Mouse (Mus musculus): ENCODE data around the gene Olfr560. TPM values are rescaled to one million over a fixed set of nuclear protein-coding genes. Genes with fewer than 3 reads are reported as not detected.

Olfr560 gene
- polyA plus RNA-seq (2012; rRNA removed), result not detected in 2 replicates

DNA sequence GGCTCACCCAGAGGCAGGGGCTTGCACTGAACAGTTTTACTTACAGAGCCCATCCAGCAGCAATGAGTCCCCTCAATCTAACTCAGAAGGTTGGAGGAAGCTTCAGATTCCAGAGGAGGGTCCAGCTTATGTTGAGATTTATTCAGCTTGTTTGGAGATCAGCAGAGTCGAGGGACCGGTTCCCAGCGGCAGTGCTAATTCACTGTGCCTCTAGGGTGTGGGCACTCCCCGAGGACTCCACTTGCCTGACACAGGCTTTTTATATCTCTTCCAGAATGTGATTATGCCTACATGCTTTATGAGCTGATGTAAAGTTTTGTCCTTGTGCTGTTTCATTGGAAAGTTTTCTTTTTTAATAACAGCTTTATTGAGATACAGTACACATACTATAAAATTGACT is at the start of gene Olfr560, which contains the start of gene Olfr78:
Olfr560 (minus strand) TSS at position 101 of the 400 bp plus-strand sequence.
Olfr78 (minus strand) TSS at position 206 of the 400 bp plus-strand sequence.
- H3K4me3 ChIP-seq (ENCODE audit: extremely low read depth, insufficient read depth, insufficient read length), result no peak within 1 kb of the TSS
- WGBS, result 87% methylated on average over 4 of the region's 4 CpGs
- DNase-seq (ENCODE audit: low read depth in 1 of 2, low spot score in 2 of 2), result no peak
- H3K27ac ChIP-seq (ENCODE audit: insufficient read depth, low read length), result no peak within 1 kb of the TSS
- no peaks in the 10 kb centered on the region for H3K27me3 ChIP-seq (ENCODE audit: control insufficient read depth, insufficient read depth, low read length)
- TF ChIP-seq POLR2A (IDR thresholded peaks at IDR 0.05; ENCODE audit: low read depth, low read length), result no peak
- TF ChIP-seq CTCF (IDR thresholded peaks at IDR 0.05; ENCODE audit: extremely low read depth, insufficient read depth, insufficient read length, insufficient replicate concordance), result no peak
- H3K36me3 ChIP-seq (ENCODE audit: control insufficient read depth, insufficient read depth, low read length), result no peaks in the 10 kb centered on the region
- no peaks in the 10 kb centered on the region for H3K4me1 ChIP-seq (ENCODE audit: control insufficient read depth, insufficient read depth, insufficient read length)

GRCm38 (mm10) chr7:102803180-102803579 is 44.0 kb upstream of the Olfr560 start, which contains the start of gene Olfr564:
Gene Olfr564, plus strand, starts transcription at chr7:102803480.
- no peaks in the 10 kb centered on the region for H3K27me3 ChIP-seq (ENCODE audit: control insufficient read depth, insufficient read depth, low read length)
- TF ChIP-seq POLR2A (IDR thresholded peaks at IDR 0.05; ENCODE audit: low read depth, low read length) (no peak), CTCF (IDR thresholded peaks at IDR 0.05; ENCODE audit: extremely low read depth, insufficient read depth, insufficient read length, insufficient replicate concordance) (no peak)

GRCm38 (mm10) chr7:102770921-102771320 is 11.8 kb upstream of the Olfr560 start, which contains the start of gene Olfr561:
Gene Olfr561, plus strand, starts transcription at chr7:102771221.
- Histone ChIP-seq H3K4me3 (ENCODE audit: extremely low read depth, insufficient read depth, insufficient read length) (no peak within 1 kb of the TSS), H3K27me3 (ENCODE audit: control insufficient read depth, insufficient read depth, low read length) (no peaks in the 10 kb centered on the region), H3K36me3 (ENCODE audit: control insufficient read depth, insufficient read depth, low read length) (no peaks in the 10 kb centered on the region), H3K4me1 (ENCODE audit: control insufficient read depth, insufficient read depth, insufficient read length) (no peaks in the 10 kb centered on the region), H3K27ac (ENCODE audit: insufficient read depth, low read length) (no peak within 1 kb of the TSS)
- no peak for DNase-seq (ENCODE audit: low read depth in 1 of 2, low spot score in 2 of 2)
- no peak for TF ChIP-seq CTCF (IDR thresholded peaks at IDR 0.05; ENCODE audit: extremely low read depth, insufficient read depth, insufficient read length, insufficient replicate concordance)
- no peak for TF ChIP-seq POLR2A (IDR thresholded peaks at IDR 0.05; ENCODE audit: low read depth, low read length)
- WGBS, result 18% methylated on average over 2 of the region's 2 CpGs

More at GRCm38 (mm10) chr7:102803180-102803579, 44.0 kb upstream of the Olfr560 start, which contains the start of gene Olfr564:
- Histone ChIP-seq H3K36me3 (ENCODE audit: control insufficient read depth, insufficient read depth, low read length) (no peaks in the 10 kb centered on the region), H3K4me3 (ENCODE audit: extremely low read depth, insufficient read depth, insufficient read length) (no peak within 1 kb of the TSS), H3K27ac (ENCODE audit: insufficient read depth, low read length) (no peak within 1 kb of the TSS), H3K4me1 (ENCODE audit: control insufficient read depth, insufficient read depth, insufficient read length) (no peaks in the 10 kb centered on the region)
- no peak for DNase-seq (ENCODE audit: low read depth in 1 of 2, low spot score in 2 of 2)

- H3K27ac ChIP-seq (ENCODE audit: insufficient read depth, low read length), result no peak overlapping the region
- no peak overlapping the region for H3K4me3 ChIP-seq (ENCODE audit: extremely low read depth, insufficient read depth, insufficient read length)
- H3K4me1 ChIP-seq (ENCODE audit: control insufficient read depth, insufficient read depth, insufficient read length), result no peaks in the 10 kb centered on the region
- H3K36me3 ChIP-seq (ENCODE audit: control insufficient read depth, insufficient read depth, low read length), result no peaks in the 10 kb centered on the region
- DNase-seq (ENCODE audit: low read depth in 1 of 2, low spot score in 2 of 2), result no peak
- no peaks in the 10 kb centered on the region for H3K27me3 ChIP-seq (ENCODE audit: control insufficient read depth, insufficient read depth, low read length)
- WGBS, result 5% methylated on average over 1 of the region's 1 CpGs
- no peak for TF ChIP-seq POLR2A (IDR thresholded peaks at IDR 0.05; ENCODE audit: low read depth, low read length)
Measured at GRCm38 (mm10) chr7:102752086-102752485, 7.1 kb downstream of the Olfr560 start.

DNA sequence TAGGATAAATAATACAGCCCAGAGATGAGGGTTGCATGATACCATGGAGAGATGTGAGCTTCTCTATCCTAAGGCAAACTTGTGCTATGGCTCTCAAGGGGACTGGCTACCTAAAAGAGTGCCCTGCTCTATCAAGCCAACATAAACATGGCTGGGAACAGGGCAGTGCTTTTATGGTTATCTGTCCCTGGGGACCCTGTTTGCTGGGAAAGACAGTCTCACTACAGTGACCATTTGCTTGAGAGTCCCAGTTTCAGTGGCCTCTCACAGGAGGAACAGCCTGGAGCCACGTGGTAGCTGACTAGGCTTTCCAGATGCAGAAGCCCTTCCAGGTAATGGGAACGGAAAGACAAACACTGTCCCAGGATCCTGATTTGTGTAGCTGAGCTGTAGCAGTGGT is 21.5 kb downstream of the Olfr560 start:
- no peak for TF ChIP-seq POLR2A (IDR thresholded peaks at IDR 0.05; ENCODE audit: low read depth, low read length)
- Histone ChIP-seq H3K27me3 (ENCODE audit: control insufficient read depth, insufficient read depth, low read length) (no peaks in the 10 kb centered on the region), H3K4me1 (ENCODE audit: control insufficient read depth, insufficient read depth, insufficient read length) (no peaks in the 10 kb centered on the region), H3K4me3 (ENCODE audit: extremely low read depth, insufficient read depth, insufficient read length) (no peak overlapping the region), H3K36me3 (ENCODE audit: control insufficient read depth, insufficient read depth, low read length) (no peaks in the 10 kb centered on the region), H3K27ac (ENCODE audit: insufficient read depth, low read length) (no peak overlapping the region)
- 56% methylated on average over 2 of the region's 2 CpGs for WGBS
- DNase-seq (ENCODE audit: low read depth in 1 of 2, low spot score in 2 of 2), result no peak

DNA sequence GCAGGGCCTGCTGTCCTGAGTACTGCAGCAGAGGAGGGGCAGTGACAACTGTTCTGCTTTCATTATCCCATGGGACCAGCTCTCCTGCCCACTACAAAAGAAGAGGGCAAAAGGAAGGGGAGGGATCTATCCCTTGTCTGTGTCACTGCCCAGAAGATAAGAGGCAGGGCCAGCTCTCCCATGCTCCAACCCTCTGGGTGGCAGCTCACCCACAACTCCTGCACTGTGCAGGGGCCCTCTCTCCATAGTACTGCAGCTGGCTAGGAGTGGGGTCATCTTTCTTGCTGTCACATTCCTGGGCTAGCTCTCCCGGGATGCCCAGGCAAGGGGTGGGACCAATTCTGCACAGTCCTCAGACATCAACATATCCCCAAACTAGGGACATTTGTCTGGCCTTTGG is 25.4 kb downstream of the Olfr560 start:
- no peak for DNase-seq (ENCODE audit: low read depth in 1 of 2, low spot score in 2 of 2)
- no peak for TF ChIP-seq CTCF (IDR thresholded peaks at IDR 0.05; ENCODE audit: extremely low read depth, insufficient read depth, insufficient read length, insufficient replicate concordance)
- no peak for TF ChIP-seq POLR2A (IDR thresholded peaks at IDR 0.05; ENCODE audit: low read depth, low read length)
- no peak overlapping the region for H3K27ac ChIP-seq (ENCODE audit: insufficient read depth, low read length)
- no peaks in the 10 kb centered on the region for H3K27me3 ChIP-seq (ENCODE audit: control insufficient read depth, insufficient read depth, low read length)
- WGBS, result 73% methylated on average over 1 of the region's 1 CpGs
- no peaks in the 10 kb centered on the region for H3K36me3 ChIP-seq (ENCODE audit: control insufficient read depth, insufficient read depth, low read length)
- H3K4me3 ChIP-seq (ENCODE audit: extremely low read depth, insufficient read depth, insufficient read length), result no peak overlapping the region
- no peaks in the 10 kb centered on the region for H3K4me1 ChIP-seq (ENCODE audit: control insufficient read depth, insufficient read depth, insufficient read length)

DNA sequence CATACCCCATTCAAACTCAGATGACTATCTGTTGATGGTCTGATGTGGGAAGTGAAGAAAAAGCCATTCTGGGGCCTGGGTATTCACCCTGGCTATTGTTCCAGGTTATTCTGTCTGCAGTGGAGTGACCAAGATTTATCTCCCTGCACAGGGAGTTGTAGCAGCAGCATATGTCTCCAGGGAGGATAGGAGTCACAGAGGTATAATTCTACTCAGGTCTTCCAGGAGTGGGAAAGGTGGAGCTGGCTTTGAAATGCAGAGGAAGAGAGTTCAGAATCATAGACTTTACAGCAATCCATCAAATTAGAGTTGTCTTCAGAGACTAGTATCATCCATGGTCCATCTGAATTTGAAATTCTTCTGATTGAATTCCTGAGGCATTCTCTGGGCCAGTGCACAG is 31.8 kb downstream of the Olfr560 start, which contains the start of gene Olfr559:
Olfr559 (minus strand) TSS at position 101 of the 400 bp plus-strand sequence.
- Histone ChIP-seq H3K27ac (ENCODE audit: insufficient read depth, low read length) (no peak within 1 kb of the TSS), H3K4me3 (ENCODE audit: extremely low read depth, insufficient read depth, insufficient read length) (no peak within 1 kb of the TSS), H3K4me1 (ENCODE audit: control insufficient read depth, insufficient read depth, insufficient read length) (no peaks in the 10 kb centered on the region), H3K27me3 (ENCODE audit: control insufficient read depth, insufficient read depth, low read length) (no peaks in the 10 kb centered on the region), H3K36me3 (ENCODE audit: control insufficient read depth, insufficient read depth, low read length) (no peaks in the 10 kb centered on the region)
- TF ChIP-seq POLR2A (IDR thresholded peaks at IDR 0.05; ENCODE audit: low read depth, low read length) (no peak), CTCF (IDR thresholded peaks at IDR 0.05; ENCODE audit: extremely low read depth, insufficient read depth, insufficient read length, insufficient replicate concordance) (no peak)
- DNase-seq (ENCODE audit: low read depth in 1 of 2, low spot score in 2 of 2), result no peak
